Mouse (Mus musculus): ENCODE data around the gene Larp1b.

The Larp1b gene

GRCm38 (mm10) chr3:41082520-41082884 is 132.9 kb downstream of the Larp1b start:
- peak in 1 of 2 experiments; percentile 3 for DNase-seq (ENCODE audit: low spot score in 2 of 2)

GRCm38 (mm10) chr3:41082885-41083789 is 133.5 kb downstream of the Larp1b start, which contains the start of gene Pgrmc2:
Pgrmc2 (minus strand) TSS chr3:41083046.
- DNase-seq (ENCODE audit: low spot score in 2 of 2): peak; percentile 95 to 97

- DNase-seq (ENCODE audit: low spot score in 2 of 2): no peak
Observed at GRCm38 (mm10) chr3:41083790-41084112, 134.1 kb downstream of the Larp1b start.

GRCm38 (mm10) chr3:41084421-41084820 is 134.8 kb downstream of the Larp1b start:
- DNase-seq (ENCODE audit: low spot score in 2 of 2): no peak

- no peak for DNase-seq (ENCODE audit: low spot score in 2 of 2)
Observed at GRCm38 (mm10) chr3:41087071-41087470, 137.4 kb downstream of the Larp1b start.
